Comparison of ENCODE assay signal across 8 mouse cellular contexts in the genomic region with DNA sequence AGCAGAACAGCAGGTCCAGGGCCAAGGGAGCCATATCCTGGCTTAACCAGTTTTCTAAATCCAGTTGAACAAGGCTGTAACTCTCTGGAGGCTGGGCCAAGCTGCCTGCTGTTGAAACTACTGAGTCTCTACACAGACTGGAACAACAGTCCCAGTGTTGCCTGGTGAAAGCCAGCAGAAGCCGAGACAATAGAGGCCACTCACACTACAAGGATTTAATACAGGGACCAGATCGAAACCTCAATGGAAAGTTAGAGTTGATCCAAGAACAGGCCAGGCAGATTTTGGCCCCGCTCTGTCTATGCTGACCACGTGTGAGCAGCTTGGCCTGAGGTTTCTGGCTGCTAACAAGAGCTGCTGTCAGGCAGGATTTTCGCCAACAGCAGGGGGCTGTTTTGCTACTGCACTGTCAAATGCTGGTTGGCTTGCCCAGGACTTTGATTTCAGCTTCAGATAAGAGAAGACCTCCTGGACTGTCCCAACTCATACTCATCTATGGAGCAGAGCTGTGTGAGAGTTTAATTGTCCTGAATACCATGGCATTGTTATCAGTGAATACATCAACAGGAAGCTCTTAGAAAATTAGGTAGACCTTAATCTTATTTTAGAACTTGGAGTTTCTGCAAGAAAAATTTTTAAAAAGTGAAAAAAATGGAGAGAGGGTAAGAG.
A peak's percentile ranks its signal among the peaks of the same experiment; 100 is the strongest.
DNase-seq lines count a peak whose midpoint lies in the region; ATAC-seq and TF ChIP-seq lines count a peak whose summit lies in the region.

No protein-coding gene starts in this region.

- peak; percentile 84 for ATAC-seq in lung, embryonic 14.5 days (ENCODE audit: insufficient read depth)
- ATAC-seq in forebrain, embryonic 15.5 days (replicated peaks): peak; percentile 95
- no peak for ATAC-seq in hindbrain, embryonic 11.5 days (ENCODE audit: low FRiP score)
- ATAC-seq in stomach, embryonic 16.5 days (ENCODE audit: insufficient read depth, low FRiP score): peak; percentile 58; the same call in 1 of the 2 replicates

- peak overlapping the region; percentile 60; the same call in 1 of the 2 replicates for H3K27ac ChIP-seq in lung, embryonic 14.5 days (ENCODE audit: low read depth)
- no peak overlapping the region for H3K27ac ChIP-seq in forebrain, embryonic 15.5 days (replicated peaks)
- no peak overlapping the region for H3K27ac ChIP-seq in hindbrain, embryonic 11.5 days (ENCODE audit: low read depth, low read length)
- peak overlapping the region; percentile 7; the same call in 1 of the 2 replicates for H3K27ac ChIP-seq in stomach, embryonic 16.5 days (ENCODE audit: low read length)

- no peak overlapping the region for H3K4me2 ChIP-seq in lung, embryonic 14.5 days
- no peak overlapping the region for H3K4me2 ChIP-seq in forebrain, embryonic 15.5 days (replicated peaks)
- H3K4me2 ChIP-seq in hindbrain, embryonic 11.5 days (replicated peaks; ENCODE audit: low read depth, low read length): no peak overlapping the region
- no peak overlapping the region for H3K4me2 ChIP-seq in stomach, embryonic 16.5 days (ENCODE audit: low read depth, low read length)

- 22% methylated on average over 5 of the region's 5 CpGs for WGBS in lung, embryonic 14.5 days
- 40% methylated on average over 5 of the region's 5 CpGs for WGBS in lung, adult 2 months
- 6% methylated on average over 5 of the region's 5 CpGs for WGBS in forebrain, embryonic 15.5 days
- WGBS in hindbrain, embryonic 11.5 days: 27% methylated on average over 5 of the region's 5 CpGs
- WGBS in stomach, embryonic 16.5 days: 31% methylated on average over 5 of the region's 5 CpGs

- H3K4me3 ChIP-seq in lung, embryonic 14.5 days (ENCODE audit: low read depth, low read length): no peak overlapping the region
- H3K4me3 ChIP-seq in lung, adult 2 months (replicated peaks; ENCODE audit: extremely low read depth, low read depth, low read length): no peak overlapping the region
- no peak overlapping the region for H3K4me3 ChIP-seq in forebrain, embryonic 15.5 days
- H3K4me3 ChIP-seq in hindbrain, embryonic 11.5 days (ENCODE audit: low read depth, low read length): no peak overlapping the region
- H3K4me3 ChIP-seq in stomach, embryonic 16.5 days (replicated peaks; ENCODE audit: low read length): no peak overlapping the region

- H3K36me3 ChIP-seq in lung, embryonic 14.5 days (ENCODE audit: insufficient read depth): no peaks in the 10 kb centered on the region
- H3K36me3 ChIP-seq in forebrain, embryonic 15.5 days: no peaks in the 10 kb centered on the region
- no peaks in the 10 kb centered on the region for H3K36me3 ChIP-seq in hindbrain, embryonic 11.5 days (ENCODE audit: control insufficient read depth, insufficient read depth, low read length)
- no peaks in the 10 kb centered on the region for H3K36me3 ChIP-seq in stomach, embryonic 16.5 days (ENCODE audit: control insufficient read depth, insufficient read depth, low read length)

- no peak for TF ChIP-seq POLR2A in lung, adult 2 months (IDR thresholded peaks at IDR 0.05; ENCODE audit: borderline replicate concordance, extremely low read depth, low read depth, low read length)

- H3K4me1 ChIP-seq in lung, embryonic 14.5 days (ENCODE audit: insufficient read depth): peaks cover 10% of the 10 kb centered on the region; the same call in 1 of the 2 replicates
- no peaks in the 10 kb centered on the region for H3K4me1 ChIP-seq in lung, adult 2 months (ENCODE audit: control insufficient read depth, insufficient read depth, low read length)
- H3K4me1 ChIP-seq in forebrain, embryonic 15.5 days: peaks cover 5% of the 10 kb centered on the region; the same call in 1 of the 2 replicates
- H3K4me1 ChIP-seq in hindbrain, embryonic 11.5 days (replicated peaks; ENCODE audit: control insufficient read depth, insufficient read depth, low read length): no peaks in the 10 kb centered on the region
- H3K4me1 ChIP-seq in stomach, embryonic 16.5 days (ENCODE audit: control insufficient read depth, insufficient read depth, low read length): peaks cover 5% of the 10 kb centered on the region

- peak; percentile 78 for DNase-seq in lung, embryonic 14.5 days
- no peak for DNase-seq in lung, adult 2 months
- peak; percentile 18 for DNase-seq in hindbrain, embryonic 11.5 days (ENCODE audit: low spot score)
- DNase-seq in layer of hippocampus, adult 9-11 months: peak; percentile 84
- DNase-seq in lung, postnatal 4 days: peak; percentile 26 to 57
- DNase-seq in adrenal gland, adult 18-20 months (ENCODE audit: low spot score in 2 of 2): no peak

- TF ChIP-seq CTCF in lung, embryonic 14.5 days (IDR thresholded peaks at IDR 0.05; ENCODE audit: low read depth): peak; percentile 42; the same call in 1 of the 2 replicates
- no peak for TF ChIP-seq CTCF in lung, adult 2 months (IDR thresholded peaks at IDR 0.05; ENCODE audit: insufficient read depth, low read length)

- no peaks in the 10 kb centered on the region for H3K27me3 ChIP-seq in lung, embryonic 14.5 days (ENCODE audit: insufficient read depth, low read length)
- H3K27me3 ChIP-seq in forebrain, embryonic 15.5 days: no peaks in the 10 kb centered on the region
- H3K27me3 ChIP-seq in hindbrain, embryonic 11.5 days (ENCODE audit: control insufficient read depth, insufficient read depth, low read length): no peaks in the 10 kb centered on the region
- H3K27me3 ChIP-seq in stomach, embryonic 16.5 days (ENCODE audit: control insufficient read depth, insufficient read depth, low read length): no peaks in the 10 kb centered on the region

- no peak overlapping the region for H3K9ac ChIP-seq in lung, embryonic 14.5 days
- H3K9ac ChIP-seq in forebrain, embryonic 15.5 days (replicated peaks): no peak overlapping the region
- H3K9ac ChIP-seq in hindbrain, embryonic 11.5 days (ENCODE audit: low read depth, low read length): no peak overlapping the region
- no peak overlapping the region for H3K9ac ChIP-seq in stomach, embryonic 16.5 days (ENCODE audit: low read length)

- H3K9me3 ChIP-seq in lung, embryonic 14.5 days (ENCODE audit: low read depth, low read length): no peaks in the 10 kb centered on the region
- H3K9me3 ChIP-seq in forebrain, embryonic 15.5 days: no peaks in the 10 kb centered on the region
- no peaks in the 10 kb centered on the region for H3K9me3 ChIP-seq in hindbrain, embryonic 11.5 days (ENCODE audit: control insufficient read depth, low read length)
- no peaks in the 10 kb centered on the region for H3K9me3 ChIP-seq in stomach, embryonic 16.5 days (replicated peaks; ENCODE audit: control insufficient read depth, low read length)

Comparison
In these comparisons a context has a peak if more than half of its experiments do, and no peak if none do; other contexts are left out.
1. DNase-seq: peak in lung, embryonic 14.5 days (single experiment), hindbrain, embryonic 11.5 days (single experiment), layer of hippocampus, adult 9-11 months (single experiment) and lung, postnatal 4 days (2 of 2); none in lung, adult 2 months (single experiment) and adrenal gland, adult 18-20 months (0 of 2).
2. H3K27ac ChIP-seq: peak in lung, embryonic 14.5 days (single experiment) and stomach, embryonic 16.5 days (single experiment); none in forebrain, embryonic 15.5 days (single experiment) and hindbrain, embryonic 11.5 days (single experiment).